Mouse (Mus musculus): ENCODE data around the gene Cacfd1.

Cacfd1 gene

DNA sequence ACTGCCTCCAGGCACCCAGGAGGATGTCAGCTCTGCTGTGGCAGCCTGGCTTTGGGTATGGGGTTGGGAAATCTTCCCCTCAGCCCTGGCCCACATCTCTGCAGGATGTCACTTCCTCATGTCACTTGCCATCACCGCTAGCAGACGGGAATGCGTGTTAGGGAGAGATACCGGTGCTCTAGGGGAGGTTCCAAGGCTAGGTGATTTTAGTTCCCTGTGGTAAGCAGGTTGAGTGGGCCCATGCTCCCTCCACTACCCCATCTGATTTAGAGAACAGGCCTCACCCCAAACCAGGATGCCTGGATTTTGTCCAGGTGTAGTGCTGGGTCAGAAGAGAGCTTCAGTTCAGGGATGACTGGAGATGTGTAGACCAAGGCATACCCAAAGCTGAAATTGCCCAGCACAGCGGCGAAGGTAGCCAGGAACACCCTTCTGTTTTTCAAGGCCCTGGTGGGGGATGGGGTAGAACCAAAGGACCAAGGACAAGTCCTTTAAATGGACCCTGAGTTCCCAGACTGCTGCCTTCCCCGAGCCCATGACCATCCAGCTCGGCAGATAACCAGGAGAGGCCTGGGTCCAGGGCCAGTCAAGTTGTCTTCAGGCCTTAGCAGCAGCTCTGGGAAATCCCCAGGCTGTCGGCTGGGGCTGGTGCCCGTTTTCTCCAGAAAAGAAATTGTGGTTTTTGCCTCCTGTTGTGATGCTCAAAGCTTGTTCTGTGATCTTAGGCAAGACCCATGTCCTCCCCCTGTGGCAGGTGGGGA, 17.3 kb downstream of the Cacfd1 start:
- DNase-seq (ENCODE audit: low spot score in 2 of 2): no peak

DNA sequence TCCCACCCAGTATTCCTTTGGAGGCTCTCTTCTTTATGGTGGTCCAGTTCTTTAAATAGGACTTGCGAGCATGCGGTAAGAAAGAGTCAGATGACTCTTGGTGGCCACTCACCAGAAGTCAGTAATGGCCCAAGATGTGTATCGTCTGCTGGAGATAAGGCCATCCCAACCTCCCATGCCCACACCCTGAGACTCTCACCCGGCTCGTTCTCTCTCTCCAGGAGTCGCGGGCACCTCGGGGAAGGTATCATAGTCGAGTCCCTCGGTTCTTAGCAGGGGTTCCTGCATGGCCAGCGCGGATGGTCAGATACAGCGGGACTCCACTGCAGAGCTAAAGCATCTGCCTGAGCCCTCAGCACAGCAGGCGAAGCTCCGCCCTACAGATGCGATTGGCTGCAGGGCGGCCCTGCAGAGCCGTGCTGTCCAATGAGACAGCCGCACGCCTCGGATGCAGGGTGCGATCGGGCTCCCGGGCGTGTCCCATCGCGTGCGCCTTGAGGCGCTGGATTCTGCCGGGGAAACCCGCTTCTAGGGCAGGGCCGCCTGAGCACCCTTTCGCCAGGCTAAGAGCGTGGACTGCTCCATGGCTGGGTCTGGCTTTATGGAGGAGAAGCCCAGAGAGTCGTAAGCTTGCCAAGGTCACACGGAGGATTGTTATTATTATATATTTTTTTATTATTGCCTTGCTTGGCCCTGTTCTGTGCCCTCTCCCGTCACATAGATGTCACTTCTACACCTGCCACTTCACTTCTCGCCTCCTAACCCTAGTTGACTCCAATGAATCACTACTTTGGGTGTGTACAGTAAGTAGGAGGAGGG, 18.1 kb downstream of the Cacfd1 start, which contains the start of gene Slc2a6:
Gene Slc2a6, minus strand, starts transcription at position 381 of the 819 bp plus-strand sequence.
- DNase-seq (ENCODE audit: low spot score in 2 of 2): peak; percentile 53 to 86

- DNase-seq (ENCODE audit: low spot score in 2 of 2): no peak
Measured at GRCm38 (mm10) chr2:27028437-27029015, 18.8 kb downstream of the Cacfd1 start.

DNA sequence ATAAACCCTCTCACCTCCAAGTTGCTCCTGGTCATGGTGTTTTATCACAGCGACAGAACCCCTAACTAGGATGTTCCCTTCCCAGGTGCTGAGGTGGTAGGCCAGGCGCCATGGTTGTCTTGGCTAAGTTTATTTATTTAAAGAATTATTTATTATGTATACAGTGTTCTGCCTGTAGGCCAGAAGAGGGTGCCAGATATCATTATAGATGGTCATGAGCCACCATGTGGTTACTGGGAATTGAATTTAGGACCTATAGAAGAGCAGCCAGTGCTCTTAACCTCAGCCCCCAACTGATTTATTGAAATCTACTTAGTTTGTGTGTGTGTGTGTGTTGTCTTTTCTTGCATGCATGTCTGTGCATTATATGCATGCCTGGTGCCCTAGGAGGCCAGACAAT, 22.6 kb downstream of the Cacfd1 start:
- DNase-seq (ENCODE audit: low spot score in 2 of 2): no peak

DNA sequence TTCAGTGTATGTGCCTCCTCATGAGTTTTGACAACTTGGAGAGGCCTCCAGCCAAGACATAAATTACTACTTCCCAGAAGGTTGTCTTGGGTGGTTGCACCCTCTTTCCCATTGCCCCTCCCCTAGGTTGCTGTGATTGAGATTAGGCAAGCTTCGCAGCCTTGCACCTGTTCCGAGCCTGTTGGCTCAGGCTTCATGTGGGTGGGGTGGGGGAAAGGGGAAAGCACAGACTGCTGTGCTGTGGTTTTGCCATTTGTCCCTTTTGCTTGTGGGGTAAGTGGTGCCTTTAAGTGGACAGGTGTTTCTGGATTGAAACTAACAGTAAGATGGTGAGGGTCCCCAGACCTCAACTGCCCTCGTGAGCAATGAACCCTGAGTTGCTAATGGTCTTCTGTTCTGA, 26.3 kb downstream of the Cacfd1 start:
- no peak for DNase-seq (ENCODE audit: low spot score in 2 of 2)

DNA sequence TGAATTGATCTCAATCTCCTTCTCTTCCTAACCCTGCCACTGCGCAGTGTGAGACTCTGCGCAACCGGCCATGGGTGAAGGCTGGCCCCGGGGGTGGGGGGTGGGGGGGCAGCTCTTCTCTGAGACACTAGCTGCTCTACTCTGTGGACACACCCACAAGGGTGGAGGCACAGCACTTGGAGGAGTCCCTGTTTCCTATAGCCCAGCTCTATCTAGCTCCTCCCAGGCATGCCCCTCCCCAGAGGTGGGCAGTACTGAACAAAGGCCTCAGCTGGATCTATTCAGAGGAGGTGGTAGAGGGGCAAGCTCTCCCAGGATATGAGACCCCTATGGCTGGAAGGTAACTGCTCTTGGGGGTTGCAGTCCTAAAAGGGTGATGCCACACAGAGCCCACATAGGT, 27.3 kb downstream of the Cacfd1 start:
- no peak for DNase-seq (ENCODE audit: low spot score in 2 of 2)

GRCm38 (mm10) chr2:27038596-27038995, 28.9 kb downstream of the Cacfd1 start:
- DNase-seq (ENCODE audit: low spot score in 2 of 2): peak; percentile 57 to 77

GRCm38 (mm10) chr2:27039286-27039685, 29.6 kb downstream of the Cacfd1 start:
- peak in 1 of 2 experiments; percentile 52 for DNase-seq (ENCODE audit: low spot score in 2 of 2)

GRCm38 (mm10) chr2:27042131-27042844, 32.6 kb downstream of the Cacfd1 start:
- no peak for DNase-seq (ENCODE audit: low spot score in 2 of 2)

GRCm38 (mm10) chr2:27043461-27043860, 33.7 kb downstream of the Cacfd1 start:
- peak; percentile 40 to 81 for DNase-seq (ENCODE audit: low spot score in 2 of 2)

DNA sequence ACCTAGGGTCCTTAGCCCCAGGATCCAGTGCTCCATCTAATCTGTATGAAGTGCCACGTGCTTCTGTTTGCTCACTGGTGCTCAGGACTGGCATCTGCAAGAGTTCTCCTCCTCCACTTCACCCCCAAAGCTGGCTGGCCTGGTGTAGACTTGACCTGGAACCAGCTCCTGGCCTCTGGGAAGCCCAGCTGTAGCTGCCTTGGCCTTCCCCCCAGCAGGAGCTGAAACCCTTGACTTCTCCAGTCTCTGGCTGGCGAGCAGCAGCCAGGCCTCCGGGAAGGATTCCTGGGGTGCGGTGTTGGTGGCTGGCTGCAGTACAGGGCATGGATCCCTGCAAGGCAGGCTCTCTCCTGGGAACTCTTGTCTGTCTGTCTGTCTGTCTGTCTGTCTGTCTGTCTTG, 34.4 kb downstream of the Cacfd1 start:
- no peak for DNase-seq (ENCODE audit: low spot score in 2 of 2)

DNA sequence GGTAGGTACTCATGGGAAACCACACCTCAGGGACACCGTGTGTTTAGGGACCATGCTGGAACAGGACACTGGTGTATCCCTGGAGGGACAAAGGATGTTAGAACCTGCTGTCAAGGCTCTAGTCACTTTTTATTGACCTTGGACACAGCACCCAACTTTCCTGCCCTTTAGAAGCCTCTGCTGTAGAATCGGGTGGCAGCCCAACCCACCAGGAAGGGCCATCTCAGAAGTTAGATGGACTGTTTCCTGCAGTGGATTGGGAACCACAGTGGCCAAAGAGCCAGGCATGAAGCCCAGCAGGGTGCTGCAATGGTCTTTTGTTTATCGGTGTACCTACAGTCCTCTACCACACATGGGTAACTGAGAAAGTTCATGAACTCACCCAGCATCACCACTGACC, 34.9 kb downstream of the Cacfd1 start:
- no peak for DNase-seq (ENCODE audit: low spot score in 2 of 2)

GRCm38 (mm10) chr2:27045979-27046770, 36.4 kb downstream of the Cacfd1 start:
- DNase-seq (ENCODE audit: low spot score in 2 of 2): no peak

- no peak for DNase-seq (ENCODE audit: low spot score in 2 of 2)
Measured at GRCm38 (mm10) chr2:27049408-27049807, 39.7 kb downstream of the Cacfd1 start.

DNA sequence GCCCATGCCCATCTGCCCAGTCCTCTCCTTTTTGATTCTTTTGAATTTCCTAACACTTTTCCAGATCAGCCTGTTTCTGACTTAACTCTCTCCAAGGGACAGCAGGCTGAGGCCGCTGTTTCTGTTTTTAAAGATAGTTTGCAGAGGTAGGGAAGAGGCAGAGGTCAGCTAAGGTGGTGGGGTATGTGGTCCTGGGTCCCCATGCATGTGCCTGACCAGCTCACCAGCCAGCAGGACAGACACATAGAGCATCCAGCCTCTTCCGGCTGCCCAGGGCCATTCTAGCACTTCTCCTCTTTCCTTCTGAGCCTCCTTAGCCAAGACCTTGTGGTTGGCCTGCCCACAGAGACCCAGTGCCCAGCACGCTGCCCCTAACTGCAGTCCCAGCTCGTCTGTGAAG, 48.5 kb downstream of the Cacfd1 start:
- DNase-seq (ENCODE audit: low spot score in 2 of 2): no peak

GRCm38 (mm10) chr2:27058751-27059150, 49.0 kb downstream of the Cacfd1 start:
- DNase-seq (ENCODE audit: low spot score in 2 of 2): no peak

DNA sequence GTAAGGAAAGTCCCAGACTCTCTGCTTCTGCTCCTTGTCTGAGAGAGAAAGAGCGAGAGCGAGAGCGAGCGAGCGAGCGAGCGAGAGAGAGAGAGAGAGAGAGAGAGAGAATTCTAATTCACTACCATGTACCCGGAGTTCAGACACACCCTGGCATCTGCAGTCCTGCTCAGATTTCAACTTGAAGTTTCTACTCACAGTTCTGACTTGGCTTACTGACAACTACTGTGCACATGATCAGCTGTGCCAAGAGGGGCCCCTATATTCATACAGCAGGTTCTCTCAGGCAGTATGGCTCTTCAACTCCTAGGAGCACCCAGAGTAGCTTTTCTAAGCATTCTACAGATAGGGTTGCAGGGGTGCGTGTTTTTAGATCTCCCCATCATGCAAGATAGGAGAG, 49.5 kb downstream of the Cacfd1 start:
- no peak for DNase-seq (ENCODE audit: low spot score in 2 of 2)

GRCm38 (mm10) chr2:27067124-27067523, 57.4 kb downstream of the Cacfd1 start:
- DNase-seq (ENCODE audit: low spot score in 2 of 2): no peak

DNA sequence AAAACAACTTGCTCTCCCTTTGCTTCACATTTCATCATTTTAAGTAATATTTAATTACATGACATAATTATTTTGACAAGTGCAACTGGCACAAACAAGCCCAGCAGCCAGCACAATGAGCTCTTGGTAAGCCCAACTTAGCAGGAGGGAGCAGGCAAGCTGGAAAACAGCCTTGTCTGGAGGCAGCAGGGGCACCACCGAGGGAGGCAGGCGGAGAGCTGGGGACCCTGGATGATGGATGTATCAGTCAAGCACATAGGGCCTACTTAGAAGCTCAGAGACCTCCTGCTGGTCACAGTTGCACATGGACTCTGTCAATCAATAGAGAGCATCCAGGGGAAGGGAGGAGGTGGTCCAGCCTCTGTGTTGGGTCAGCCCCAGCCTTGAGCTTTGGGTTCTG, 58.3 kb downstream of the Cacfd1 start:
- DNase-seq (ENCODE audit: low spot score in 2 of 2): no peak

DNA sequence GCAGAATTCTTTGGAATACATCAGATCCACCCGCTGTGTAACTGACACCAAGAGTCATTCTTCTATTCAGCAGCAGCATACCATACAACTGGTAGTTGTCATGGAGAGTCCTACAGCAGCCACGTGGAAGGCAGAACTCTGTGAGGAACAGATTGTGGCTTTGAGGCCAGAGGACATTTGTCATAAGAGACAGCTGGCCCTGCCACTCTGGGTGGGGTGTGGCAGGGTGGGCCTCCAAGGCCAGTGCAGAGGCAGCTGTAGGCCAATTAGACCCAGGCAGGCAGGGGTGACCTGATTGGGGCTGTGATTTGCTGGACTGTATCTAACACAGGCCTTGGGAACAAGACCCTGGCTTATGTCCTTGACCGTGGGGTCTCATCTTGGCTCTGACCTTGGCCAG, 59.9 kb downstream of the Cacfd1 start:
- DNase-seq (ENCODE audit: low spot score in 2 of 2): no peak

DNA sequence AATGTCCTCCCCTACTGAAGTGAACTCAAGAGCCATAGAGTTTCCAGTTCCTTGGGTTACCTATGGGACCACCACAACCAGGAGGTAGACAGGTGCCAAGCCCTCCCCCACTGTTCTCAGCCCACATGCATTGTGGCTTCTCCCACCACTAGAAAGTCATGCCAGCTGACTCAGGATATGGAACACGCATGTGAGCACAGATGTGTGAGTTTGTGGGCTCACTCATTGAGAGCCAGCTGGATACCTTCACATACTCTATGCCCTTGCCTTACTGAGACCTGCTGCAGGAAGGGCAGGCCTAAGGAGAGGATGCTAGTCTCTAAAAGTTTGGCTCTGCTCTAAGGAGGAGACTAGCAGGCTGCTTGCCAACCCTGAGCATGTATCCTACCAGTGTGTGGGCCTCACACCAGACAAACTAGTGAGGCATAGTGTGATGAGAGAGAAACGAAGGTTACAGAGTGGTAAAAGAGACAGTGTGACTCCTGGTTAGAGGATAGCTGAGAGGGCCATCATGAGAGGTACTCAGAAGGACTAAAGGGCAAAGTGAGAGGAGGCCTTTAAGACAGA, 60.6 kb downstream of the Cacfd1 start:
- DNase-seq (ENCODE audit: low spot score in 2 of 2): no peak
